Mouse (Mus musculus) frontal cortex, postnatal 10 days (tissue): ENCODE results near the gene Fzd5.

ENCODE experiments used
- DNase-seq, 2 experiments: peaks; one replicate each; pipeline ENCODE4 v3.0.0; 2022; ENCODE audit warnings: low spot score in 2 of 2, mixed read lengths in 1 of 2

The Fzd5 gene

DNA sequence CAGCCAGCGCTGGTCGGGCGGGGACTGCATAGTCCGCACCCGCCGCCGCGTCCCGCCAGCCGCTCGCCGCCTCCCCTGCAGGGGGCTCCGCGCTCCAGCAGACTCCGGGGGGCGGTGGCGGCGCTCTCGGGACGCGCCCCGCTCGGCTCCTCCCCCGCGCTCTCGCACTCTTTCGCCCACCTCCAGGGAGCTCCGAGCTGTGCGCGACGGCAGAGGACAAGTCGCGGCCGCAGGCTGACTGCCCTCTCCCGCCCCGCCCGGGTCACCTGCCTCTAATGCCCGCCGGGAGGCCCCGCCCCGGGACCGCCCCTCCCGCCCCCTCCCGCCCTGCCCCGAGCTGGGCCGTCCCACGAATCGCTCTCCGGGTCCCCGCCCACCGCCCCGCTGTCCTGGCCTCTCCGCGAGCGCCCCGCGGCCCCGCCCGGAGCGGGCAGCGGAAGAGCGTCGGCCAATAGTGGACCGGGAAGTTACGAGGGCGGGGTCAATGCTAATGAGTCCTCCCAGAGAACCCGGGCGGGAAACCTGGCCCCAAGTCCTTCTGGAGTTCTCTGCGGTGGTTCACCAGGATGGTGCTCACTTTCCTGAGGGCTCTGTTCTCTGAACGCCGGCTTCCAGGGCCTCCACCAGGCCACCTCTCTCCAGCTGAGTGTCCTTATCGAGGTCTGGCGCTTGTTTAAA lies at the start of gene Fzd5:
Fzd5 (minus strand) TSS at position 250 of the 678 bp plus-strand sequence.
- peak; percentile 61 to 74 for DNase-seq

DNA sequence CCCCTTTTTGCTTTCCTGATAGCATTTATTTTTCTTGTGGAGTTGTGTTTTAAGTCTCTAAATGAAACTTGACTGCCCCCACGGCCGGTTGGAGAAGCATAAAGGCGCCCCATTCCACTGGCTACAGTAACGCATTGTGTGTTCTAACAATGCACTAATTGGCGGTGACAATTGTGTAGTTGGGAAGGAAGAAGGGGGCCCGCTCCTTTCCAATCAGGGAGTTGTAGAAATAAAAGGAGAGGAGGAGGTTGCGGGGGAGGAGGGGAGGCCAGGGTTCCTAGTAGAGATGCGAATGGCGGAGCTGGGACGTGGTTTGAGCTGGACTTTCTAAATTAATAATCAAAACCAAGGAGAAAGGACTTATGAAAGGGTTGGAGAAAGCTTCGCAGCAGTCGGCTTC lies 42.3 kb upstream of the Fzd5 start:
- DNase-seq = no peak

- no peak for DNase-seq
Measured at GRCm38 (mm10) chr1:64779415-64779814, 41.9 kb upstream of the Fzd5 start.

- no peak for DNase-seq
Measured at GRCm38 (mm10) chr1:64773305-64773704, 35.8 kb upstream of the Fzd5 start.

- no peak for DNase-seq
Measured at GRCm38 (mm10) chr1:64770169-64770568, 32.6 kb upstream of the Fzd5 start.

- no peak for DNase-seq
Measured at GRCm38 (mm10) chr1:64761646-64762045, 24.1 kb upstream of the Fzd5 start.

DNA sequence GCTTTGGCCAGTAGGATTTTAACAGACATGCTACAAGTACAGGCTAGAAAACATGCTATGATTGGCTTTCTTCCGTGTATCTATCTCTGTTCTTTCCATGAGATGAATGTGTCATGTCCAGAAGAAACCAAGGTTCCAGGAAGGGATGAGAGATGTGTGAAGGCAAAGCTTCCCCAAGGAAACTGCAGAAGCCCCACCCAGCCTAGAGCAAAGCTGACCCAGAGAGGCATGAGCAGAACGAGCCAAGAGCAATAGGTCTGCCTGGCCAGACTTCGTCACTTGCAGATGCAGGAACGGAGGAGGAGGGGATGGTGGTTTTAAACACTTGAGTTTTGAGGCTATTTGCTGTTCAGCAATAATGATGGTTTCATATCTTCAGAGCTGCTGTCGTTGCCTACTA lies 20.2 kb upstream of the Fzd5 start:
- DNase-seq = no peak

DNA sequence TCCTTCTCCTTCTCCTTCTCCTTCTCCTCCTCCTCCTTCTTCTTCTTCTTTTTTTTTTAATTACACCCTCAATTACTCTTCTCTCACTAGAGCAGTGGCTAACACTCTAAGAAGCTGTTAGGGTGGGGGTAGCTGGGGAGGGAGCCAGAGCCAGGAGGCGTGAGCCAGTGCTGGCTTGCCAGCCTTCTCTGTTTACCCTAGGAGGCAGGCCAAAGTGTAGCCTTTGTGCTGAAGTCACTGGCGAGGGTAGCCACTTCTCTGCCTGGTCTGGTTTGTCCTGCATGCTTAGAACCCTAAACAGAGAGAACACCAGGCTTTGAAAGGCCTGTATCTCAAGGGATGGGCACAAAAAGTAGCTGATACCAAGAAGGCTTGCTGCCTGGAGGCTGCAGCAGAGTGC lies 19.7 kb upstream of the Fzd5 start:
- no peak for DNase-seq

DNA sequence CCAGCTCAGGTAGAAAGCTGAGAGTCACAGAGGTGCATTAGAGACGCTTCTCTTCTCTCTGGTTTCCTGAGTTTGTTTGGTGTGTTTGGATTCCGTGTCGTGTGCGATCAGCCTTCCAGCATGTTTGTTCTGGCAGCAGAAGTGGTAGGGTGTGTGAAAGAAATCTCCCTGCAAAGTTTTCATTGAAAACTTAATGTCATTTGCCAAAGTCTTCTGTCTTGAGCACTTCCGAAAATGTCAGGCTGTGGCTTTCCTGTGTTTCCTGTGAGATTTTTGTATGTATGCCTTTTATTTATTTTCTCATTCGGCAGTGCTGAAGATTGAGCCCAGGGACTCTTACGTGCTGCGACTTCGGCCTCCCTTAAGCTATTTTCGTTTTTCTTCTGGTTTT lies 19.1 kb upstream of the Fzd5 start:
- DNase-seq = no peak

DNA sequence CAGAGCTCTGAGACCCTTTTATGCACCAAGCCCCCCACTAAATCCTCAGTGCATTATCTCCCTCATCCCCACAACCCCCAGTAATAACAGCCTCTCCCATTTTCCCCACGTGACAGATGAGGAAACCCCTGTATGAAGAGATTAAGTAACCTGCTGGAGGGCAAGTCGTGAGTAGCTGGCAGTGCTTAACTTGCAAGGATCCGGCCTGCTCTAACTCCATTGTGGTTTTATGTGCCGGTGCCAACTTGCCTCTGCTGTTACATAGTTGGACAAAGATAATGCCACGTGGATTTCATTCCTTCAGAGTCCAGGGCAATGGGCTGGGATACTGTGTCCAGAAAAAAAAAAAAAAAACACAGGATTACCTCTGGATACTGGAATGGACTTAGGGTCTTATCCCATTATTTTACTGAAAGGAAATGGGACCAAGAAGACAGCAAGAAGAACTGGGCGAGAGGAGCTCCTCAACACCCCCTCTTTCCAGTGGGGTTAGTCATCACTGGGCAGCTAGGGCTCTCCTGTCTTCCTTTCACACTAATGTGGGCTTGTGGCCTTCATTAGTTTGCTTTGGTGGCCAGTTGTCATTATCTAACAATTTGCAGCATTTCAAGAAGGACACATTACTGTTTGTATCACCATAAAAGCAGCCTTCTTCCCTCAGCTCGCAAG lies 18.6 kb upstream of the Fzd5 start:
- DNase-seq = no peak

- DNase-seq = no peak
Measured at GRCm38 (mm10) chr1:64754658-64755057, 17.1 kb upstream of the Fzd5 start.

GRCm38 (mm10) chr1:64753668-64754067 lies 16.1 kb upstream of the Fzd5 start:
- DNase-seq = no peak

GRCm38 (mm10) chr1:64753109-64753508 lies 15.6 kb upstream of the Fzd5 start:
- DNase-seq = no peak

DNA sequence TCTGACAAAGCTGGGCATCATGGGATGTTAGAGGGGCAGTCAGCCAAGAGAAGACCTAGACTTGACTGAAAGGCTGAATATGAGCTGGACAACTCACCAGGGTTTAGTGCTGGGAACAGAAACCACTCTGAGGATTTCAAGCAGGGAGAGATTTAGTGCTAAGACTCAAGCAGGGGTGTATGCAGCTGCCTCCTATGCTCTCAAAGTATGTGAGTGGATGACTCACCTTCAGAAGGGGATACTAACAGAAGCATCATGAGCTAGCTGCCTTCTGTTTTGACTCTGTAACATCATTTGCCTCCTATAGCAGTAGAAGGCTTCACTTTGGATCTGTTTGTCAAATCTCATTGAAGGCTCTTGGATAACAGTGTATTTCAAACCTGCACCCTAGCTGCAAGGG lies 7.1 kb upstream of the Fzd5 start:
- DNase-seq = no peak

GRCm38 (mm10) chr1:64742741-64743408 lies 5.3 kb upstream of the Fzd5 start:
- DNase-seq = no peak

DNA sequence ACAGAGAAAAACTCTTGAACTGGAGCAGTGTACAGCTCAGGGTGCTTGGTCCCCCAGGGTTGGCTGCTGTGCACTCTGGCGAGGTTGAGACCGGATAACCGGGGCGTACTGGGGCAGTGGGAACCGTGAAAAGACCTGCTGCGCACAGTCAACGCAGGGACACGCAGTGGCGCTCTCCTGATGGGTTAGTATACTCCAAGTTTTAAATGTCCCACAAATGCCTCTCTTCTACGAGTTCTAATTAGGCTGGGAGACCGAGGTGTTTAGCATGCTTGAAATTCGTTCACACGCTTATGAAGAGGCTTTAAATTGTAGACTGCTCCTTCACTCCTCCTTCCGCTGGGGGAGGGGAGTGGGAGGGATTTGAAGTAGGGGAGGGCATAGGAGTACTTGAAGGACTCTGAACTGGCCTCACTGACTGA lies 1.1 kb upstream of the Fzd5 start:
- no peak for DNase-seq

GRCm38 (mm10) chr1:64738180-64738555 lies 617 bp upstream of the Fzd5 start:
- DNase-seq = no peak

DNA sequence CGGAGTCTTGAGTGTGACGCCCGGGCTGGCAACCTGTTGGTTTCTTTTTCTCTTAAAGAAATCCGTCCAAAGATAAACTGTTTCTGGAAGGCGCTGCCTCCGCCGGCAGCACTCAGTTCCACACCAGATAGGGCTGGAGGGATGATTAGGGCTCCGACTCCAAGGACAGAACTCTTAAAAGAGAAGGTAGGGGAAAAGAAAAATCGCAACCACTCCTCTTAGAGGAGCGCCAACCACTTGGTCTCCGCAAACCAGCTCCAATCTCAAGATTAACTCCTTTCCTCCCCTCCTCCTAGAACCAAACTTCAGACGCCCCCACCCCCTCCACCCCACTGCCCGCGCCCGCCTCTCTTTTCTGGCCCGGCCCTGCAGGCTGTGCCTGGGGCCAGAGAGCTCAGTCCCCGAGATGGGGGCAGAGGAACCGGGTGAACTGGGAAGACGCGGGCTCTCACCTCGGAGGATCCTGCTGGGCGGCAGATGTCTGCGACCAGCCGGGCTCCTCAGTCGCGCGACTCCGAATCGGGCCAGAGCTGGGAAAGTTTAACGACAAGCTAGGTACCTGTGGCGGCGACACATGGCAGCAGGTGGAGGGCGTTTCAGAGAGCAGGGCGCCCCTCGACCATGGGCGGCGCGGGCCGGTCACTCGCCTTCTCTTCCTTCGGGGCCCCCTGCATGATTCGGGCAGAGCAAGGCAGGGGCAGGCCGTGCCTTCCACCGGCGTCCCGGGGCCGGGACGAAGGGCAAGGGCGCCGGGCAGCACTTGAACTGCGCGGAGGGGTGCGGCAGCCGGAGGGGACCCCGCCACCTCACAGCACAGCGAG lies 660 bp downstream of the Fzd5 start:
- peak in 1 of 2 experiments; percentile 21 for DNase-seq

DNA sequence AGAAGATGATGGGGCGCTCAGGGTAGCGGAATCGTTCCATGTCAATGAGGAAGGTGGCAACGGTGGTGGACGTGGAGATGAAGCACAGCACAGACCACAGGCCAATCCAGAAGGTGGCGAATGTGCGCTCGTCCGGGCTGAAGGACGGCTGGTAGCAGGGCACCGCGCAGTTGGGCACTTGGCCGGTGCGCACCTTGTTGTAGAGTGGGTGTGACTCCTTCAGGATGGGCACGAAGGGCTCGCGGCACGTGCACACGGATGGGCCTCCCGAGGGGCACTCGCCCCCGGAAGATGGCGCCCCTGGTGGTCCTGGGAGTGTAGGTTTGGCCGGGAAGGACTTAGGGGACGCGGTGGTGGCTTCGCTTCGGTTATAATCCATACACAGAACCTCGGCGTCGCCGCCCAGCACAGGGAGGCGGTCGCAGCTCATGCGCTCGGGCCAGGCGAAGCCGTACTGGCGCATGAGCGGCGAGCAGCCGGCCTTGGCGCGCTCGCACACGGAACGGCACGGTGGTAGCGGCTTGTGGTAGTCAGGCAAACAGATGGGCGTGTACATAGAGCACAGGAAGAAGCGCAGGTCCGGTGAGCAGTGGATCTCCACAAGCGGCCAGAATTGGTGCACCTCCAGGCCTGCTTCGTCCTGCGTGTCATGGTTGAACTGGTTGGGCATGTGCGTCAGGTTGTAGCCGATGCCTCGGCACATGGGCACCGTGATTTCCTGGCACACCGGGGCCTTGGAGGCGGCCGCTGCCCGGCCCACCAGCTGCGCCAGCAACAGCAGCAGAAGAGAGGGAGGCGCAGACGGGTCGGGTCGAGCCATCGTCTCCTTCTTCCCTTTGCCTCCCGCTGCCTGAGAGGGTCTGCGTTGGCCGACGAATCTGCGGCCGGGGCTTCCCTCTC lies 1.5 kb downstream of the Fzd5 start:
- DNase-seq = peak; percentile 18 to 37

GRCm38 (mm10) chr1:64734771-64735750 lies 2.5 kb downstream of the Fzd5 start:
- peak in 1 of 2 experiments; percentile 23 for DNase-seq
